Mouse (Mus musculus) liver, postnatal 0 days (tissue): ENCODE results near the gene Psrc1.

ENCODE experiments used
- CTCF ChIP-seq: sonication (generic); IDR thresholded peaks from 2 replicates; pipeline ENCODE4 v1.5.1; 2016; ENCODE audit warnings: antibody characterized with exemption, low read depth
- EP300 ChIP-seq: IDR thresholded peaks from 2 replicates; pipeline ENCODE4 v1.6.1; 2016; ENCODE audit warnings: antibody characterized with exemption, low read depth, mild to moderate bottlenecking

- no peak for TF ChIP-seq CTCF
- no peak for TF ChIP-seq EP300
Observed at GRCm38 (mm10) chr3:108336878-108337277, 46.8 kb upstream of the Psrc1 start.
